Mouse (Mus musculus) urinary bladder, postnatal 4 days (tissue): ENCODE measurements around the gene Ubac2.

Source experiments
- DNase-seq, 2 experiments: peaks; one replicate each; pipeline ENCODE4 v3.0.0; 2021 to 2022; ENCODE audit warnings: low spot score in 2 of 2

Gene Ubac2

DNA sequence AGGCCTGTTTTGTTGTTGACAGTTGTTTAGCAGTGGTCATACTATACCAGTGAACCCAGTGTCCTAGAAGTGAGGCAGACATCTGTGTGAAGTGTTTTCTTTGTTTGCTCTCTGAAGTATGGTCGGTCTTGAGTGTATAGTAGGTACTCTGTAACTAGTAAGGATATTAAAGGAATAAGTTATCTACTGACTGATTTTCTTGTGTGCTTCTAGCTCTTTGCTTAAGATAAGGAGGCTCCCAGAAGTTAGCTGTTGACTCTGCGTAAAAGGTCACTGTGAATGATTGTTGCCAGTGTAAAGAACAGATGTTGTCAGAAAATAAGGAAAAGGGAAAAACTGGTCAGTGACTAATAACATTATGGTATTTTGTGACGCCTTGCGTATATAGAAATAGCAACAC lies 88.7 kb downstream of the Ubac2 start:
- DNase-seq = no peak

DNA sequence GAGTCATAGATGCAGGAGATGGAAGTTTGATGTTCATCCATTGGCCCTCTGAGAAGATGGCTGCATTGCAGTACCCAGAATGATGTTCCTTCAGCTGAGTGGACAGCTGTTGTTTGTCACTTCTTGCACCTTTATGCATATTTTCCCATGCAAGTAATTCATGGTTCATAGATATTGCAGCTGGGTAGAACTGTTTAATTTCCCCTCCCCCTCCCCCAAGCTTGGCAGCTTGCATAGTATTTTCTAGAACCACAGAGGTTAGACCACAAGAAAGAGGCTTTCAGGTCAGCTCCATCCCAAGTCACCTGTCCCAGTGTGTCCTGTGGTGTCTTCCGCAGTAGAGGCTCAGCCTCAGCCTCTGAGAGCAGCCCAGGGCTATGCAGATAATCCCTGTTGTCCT lies 92.0 kb downstream of the Ubac2 start:
- DNase-seq = no peak

DNA sequence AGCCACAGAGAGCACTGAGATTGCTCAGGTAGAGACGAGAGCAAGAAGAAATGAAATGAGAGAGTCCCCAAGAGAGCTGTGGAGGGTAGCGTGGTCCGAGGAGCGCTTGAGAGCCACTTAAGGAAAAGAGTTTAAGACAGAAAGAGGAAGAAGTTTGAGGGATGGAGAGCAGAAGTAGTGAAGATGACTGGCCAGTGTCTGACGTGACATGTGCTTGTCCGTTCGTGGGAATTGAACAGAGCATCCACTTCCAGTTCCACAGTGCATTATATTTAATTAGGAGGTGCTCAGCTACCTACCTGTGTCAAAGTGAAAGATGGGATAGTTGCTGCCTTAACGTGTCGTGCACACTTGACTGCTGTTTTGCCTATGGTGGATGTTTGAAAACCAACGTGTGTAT lies 94.7 kb downstream of the Ubac2 start:
- DNase-seq = no peak

DNA sequence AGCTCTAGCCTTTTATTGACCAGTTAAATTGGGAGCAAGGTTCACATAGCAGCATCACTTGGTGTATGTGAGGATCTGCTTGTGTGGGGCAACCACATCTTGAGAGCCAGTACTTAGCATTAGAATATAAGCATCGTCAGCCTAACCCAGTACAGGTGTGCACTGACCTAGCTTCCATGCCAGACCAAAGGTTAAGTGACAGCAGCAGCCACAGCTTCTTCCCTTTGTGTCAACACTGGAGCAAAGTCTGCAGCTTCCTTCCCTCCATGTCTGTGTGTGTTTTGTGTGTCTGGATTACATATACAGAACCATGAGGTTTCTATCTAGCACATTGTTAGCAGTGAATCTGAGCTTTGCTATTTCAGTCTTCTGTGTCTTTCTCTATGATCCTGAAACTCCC lies 103.1 kb downstream of the Ubac2 start:
- DNase-seq = no peak

DNA sequence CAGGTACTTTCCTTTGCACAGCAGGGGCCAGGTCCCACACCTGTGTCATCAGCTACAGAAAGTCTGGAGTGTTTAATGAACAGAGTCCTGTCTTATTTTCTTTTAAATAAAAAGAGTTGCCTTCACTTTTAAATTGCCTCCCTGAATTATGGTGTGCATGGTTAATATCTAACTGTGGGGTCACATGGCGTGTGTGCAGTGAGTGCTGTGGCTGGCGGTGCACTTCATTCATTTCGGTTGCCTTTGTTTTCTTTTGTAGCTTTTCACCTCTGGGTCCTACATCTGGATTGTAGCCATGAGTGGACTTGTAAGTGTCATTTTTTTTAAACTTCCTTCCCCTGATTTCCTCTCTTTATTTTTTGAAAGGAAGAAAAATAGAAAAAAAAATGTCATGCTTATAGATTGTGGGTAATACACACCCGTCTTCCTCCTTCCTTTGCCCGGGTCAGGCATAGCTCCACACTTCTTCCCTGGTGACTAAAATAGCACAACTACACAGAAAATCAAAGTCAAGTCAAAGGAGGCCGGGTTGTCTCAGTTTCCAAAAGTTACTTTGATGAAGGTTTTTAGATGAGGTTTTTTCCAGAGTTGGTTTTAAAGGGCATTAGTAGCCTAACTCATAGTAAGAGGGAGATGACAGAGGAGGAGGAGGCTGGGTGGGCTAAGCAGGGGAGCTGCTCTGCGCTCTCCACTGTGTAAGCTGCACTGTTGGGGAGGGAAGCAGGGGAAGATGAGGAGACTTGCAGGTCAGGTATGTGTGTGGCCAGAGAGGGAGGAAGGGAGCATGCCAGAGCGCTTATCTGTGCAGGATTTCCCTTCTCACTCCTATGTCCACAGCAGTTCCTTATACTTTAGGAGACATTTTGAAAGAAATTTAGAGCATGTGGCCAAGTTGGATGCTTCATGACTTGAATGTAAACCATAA lies 104.9 kb downstream of the Ubac2 start:
- DNase-seq = peak in 1 of 2 experiments; percentile 12

DNA sequence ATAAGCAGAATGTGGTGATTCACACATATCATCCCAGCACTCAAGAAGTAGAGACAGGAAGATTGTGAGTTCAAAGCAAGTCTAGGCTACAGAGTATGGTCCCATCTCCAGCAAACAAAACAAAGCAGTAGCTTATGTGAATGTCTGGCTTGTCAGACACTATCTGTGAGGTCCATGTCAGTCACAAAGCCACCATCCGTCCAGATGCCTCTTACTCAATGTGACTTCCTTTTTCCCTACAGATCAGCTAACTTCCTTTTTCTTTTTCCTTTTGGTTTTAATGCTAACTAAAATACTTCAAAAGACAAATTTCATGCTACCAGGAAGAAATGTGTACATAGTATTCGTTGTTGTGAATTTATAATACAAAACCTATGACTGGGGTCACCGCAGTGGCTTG lies 107.1 kb downstream of the Ubac2 start:
- DNase-seq = no peak

DNA sequence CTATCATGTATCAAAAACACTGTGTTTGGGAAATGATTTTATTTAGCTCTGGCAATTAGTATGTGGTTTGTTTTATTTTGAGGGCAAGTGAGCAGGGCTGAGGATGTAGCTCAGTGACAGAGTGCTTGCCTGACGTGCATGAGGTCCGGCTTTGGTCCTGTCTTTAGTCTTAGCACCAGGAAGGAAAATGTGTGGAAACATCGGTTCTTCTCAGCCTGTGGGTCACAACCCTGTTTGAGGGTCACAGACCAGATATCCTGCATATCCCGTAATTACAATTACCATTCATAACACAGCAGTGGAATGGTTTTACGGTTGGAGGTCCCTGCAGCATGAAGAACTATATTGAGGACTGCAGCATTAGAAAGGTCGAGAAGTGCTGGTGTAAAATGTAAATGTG lies 107.6 kb downstream of the Ubac2 start:
- no peak for DNase-seq

DNA sequence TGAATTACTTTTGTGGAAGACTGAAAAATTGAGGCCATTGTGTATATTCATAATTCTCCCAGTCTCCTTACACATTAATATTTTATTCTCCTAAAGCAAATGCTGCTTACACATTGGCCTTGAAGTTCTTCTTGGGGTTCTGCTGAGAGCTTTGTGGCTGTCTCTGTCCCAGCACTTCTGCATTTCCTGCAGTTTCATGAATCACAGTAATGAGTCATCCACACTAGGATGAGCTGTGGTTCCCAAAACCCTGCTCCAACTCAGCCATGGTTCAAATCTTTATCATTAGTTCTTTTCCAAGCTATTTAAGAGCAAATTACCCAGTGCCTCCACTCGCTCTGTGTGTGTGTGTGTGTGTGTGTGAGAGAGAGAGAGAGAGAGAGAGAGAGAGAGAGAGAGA lies 108.9 kb downstream of the Ubac2 start:
- DNase-seq = no peak

DNA sequence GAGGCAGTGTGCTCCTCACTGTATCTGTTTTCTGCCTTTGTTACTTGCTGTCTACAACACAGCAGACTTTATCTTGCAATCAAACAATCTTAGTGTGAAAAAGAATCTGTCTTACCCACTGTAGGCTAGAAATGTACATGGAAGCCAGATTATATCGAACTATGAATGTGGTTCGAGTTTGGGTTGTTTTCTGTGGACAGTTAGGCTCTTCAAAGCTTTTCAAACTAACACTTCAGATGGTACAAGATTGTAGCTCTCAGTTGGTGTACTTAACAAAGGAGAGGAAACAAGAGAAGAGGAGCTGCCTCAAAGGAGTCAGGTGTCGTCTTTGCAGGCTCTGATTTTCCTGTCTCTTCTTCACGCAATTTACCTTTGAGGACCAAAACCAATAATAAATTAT lies 109.3 kb downstream of the Ubac2 start:
- no peak for DNase-seq

DNA sequence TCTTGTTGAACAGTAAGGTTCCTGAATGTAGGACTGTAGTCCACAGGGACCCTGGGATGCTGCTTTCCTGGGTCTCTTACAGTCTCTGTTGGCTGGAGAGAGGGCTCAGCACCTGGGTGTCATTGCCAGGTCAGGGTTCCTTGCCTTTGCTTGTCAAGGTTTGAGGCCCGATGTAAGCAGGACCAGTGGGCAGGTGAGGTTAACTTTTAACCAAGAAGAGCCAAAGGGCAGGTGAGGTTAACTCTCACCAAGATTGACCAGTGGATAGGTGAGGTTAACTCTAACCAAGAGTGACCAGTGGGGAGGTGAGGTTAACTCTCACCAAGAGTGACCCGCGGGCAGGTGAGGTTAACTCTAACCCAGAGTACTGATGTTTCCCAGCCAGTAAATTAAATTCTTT lies 110.9 kb downstream of the Ubac2 start:
- DNase-seq = no peak

DNA sequence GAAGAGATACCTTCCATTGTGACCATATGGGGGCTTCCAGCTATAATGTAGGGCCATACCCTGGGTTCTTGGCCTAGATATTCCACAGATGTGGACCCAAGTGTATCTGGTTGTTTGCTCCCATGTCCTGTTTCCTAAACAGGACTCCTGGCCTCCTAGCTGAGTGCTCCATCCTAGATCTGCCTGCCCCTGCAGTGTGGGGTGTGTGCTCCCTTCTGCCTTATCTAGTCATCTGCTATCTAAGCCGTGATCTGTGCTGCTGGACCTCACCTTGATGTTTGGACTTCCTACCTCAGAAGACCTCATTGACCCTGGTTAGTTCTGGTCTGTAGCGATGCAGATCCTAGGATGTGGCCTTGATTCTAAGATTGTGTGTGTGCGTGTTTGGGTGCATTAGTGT lies 111.4 kb downstream of the Ubac2 start:
- no peak for DNase-seq

DNA sequence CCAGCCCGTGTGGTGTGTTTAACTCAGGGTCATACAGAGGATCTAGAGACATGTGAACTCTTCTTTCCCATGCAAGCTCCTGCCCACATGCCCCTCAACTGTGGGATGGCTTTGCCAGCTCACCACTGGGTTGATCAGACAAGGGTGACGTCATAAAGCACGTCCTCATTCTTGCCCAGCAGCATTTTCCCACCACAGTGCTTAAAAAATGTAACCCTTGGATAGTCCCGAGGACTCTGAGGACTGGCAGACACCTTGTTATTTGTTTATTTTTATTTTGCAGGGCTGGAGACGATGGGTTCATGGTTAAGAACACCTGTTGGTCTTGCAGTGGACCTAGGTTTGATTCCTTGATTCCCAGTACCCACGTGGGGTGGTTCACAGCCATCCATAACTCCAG lies 112.5 kb downstream of the Ubac2 start:
- DNase-seq = no peak

DNA sequence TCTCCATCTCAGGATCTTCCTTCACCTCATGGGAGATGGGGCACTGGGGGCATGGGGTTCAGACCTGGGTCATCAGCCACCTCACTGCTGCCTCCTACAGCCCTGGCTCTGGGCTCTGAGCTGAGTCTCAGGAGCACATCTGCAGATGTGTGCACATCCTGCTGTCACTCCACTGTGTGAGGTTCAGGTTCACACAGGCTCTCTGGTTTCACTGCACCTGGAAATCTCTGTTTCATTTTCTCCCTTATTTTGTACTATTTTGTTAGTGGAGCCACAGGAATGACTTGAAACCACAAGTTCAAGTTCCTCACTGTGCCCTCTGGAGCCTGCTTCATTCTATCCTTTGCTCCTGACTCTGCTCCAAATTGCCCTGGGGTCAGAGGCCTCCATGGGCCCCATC lies 113.5 kb downstream of the Ubac2 start:
- no peak for DNase-seq

DNA sequence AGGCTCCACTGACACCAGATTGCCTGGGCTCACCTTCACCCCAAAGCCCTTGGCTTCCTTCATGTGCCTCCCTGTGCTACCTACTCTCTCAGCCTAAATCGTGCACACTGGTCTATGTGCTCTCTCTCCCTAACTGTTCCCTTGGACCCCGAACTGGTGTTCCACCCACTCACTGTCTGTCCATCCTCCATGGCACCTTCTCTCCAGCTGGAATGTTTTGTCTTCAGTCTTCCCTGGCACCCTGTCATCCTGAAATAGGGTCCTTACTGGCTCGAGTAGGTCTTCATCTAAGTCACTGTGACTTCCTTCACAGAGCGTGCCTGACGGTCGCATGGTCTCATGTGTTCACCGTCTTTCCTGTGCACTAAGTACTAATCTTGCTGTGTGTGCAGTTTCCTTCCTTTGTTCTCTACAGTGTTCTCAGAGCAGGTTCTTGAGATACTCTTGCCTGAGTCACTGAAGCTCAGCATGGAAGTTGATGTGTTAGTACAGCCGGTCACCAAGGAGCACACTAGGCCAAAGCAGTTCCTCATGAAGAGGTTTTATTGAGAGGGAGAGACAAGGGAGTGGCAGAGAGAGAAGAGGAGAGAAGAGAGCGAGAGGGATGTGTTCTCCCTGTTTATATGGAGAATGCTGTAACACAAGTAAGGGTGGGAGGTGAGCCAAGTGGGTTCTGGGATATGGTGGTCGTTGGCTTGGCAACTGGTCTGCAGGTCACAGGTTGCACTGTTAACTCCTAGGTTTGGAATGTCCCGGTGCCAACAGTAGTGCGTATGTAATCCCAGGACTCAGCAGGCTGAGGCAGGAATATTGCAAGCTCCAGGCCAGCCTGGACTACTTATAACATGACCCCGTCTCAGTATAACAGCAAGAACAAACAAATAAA lies 114.2 kb downstream of the Ubac2 start:
- DNase-seq = no peak

DNA sequence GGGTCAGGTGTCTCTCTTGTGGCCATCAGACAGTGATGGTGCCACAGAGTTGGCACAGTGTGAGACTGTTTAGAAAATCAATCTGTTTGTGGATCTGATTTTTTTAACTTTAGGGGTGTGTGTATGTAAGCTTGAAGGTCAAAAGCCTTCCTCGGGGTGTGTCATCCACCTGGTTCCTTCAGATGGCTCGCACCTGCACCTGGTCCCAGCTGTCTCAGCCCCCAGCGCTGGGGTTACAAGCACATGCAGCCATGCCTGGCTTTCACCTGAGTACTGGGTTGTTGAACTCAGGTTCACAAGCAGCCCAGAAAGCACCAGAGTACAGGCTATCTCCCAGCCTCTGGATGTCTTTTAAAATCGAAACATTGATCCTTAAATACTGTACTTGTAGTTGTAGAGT lies 115.2 kb downstream of the Ubac2 start:
- DNase-seq = no peak

DNA sequence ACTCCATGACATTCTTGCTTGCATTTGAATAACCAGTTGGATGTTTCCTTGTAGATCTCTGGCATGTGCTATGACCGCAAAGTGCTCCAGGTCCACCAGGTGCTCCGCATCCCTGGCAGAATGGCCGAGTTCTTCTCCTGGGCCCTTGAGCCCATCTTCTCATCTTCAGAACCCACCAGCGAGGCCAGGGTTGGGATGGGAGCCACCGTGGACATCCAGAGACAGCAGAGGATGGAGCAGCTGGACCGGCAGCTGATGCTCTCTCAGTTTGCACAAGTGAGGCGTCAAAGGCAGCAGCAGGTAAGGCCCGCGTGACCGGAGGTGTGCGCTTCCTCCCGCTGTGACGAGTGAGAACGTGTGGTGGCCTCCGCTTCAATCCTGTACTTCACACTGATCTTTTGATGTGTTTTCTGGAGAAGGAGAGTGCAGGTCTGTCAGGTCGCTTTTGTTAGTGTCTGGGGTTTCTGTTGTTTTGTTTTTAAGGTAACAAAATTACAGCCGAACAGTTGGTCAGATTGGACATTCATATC lies 115.8 kb downstream of the Ubac2 start:
- no peak for DNase-seq

DNA sequence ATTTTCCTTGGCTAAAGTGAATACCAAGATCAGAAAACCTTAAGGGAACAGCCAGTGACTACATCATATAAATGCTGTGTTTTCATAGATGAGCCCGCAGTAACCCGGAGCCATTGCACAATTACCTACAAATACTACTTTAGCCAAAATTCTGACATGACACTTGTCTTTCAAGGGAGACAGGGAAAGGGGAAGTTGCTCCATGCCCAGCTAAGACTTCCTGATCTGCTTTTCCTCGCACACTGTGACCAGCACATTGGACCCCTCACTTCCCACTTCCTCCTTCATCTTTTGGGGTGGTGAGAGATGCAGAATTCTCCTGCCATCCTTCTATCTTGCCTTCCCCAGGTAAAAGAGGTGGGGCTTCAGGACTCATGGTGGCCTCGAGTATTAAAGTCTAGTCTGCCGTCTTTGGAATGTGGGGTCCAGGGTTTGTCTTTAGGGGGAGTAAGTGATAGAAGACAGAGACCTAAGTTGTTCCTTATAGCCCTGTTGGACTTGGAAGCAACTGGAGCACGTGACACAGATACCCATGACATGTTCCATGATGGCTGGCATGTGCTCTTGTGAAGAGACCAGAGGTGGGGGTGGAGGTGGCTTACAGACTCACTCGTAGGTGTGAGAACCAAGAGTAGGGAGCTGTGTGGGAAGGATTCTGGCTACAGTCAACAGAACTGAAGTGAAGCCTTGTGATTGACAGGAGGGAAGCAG lies 116.6 kb downstream of the Ubac2 start:
- no peak for DNase-seq

DNA sequence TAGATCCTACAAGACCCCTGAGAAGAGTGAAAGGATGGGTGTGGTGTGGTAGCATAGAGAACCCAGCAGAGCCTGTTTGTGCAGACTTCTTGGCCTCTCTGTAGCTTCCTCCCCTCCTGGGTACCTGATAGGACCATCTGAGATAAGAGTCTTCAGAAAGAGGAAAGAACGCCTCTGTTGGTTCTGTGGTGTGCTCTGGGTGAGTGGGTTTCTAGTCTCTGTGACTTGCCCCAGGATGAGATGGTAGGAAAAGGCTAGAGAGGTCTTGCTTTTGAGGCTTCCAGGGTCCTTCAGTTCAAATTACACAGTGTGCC lies 117.1 kb downstream of the Ubac2 start:
- no peak for DNase-seq

DNA sequence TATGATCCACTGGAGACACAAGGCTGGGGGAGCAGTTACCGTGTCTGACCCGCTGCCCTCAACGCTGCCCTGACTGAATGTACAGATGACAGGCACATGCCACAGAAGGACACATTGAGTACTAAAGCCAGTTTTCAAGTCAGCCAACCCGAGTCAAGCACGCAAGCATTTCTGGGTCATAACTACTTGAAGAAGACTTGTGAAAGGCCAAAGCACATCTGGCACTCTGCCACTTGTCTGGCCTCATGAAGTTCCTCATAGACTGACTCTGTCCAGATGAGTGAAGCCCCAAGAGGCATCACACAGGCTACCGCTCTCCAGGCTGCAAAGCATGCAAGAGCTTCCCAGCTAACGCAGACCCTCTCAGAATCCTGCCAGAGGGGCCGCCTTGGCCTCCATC lies 118.4 kb downstream of the Ubac2 start:
- DNase-seq = no peak

DNA sequence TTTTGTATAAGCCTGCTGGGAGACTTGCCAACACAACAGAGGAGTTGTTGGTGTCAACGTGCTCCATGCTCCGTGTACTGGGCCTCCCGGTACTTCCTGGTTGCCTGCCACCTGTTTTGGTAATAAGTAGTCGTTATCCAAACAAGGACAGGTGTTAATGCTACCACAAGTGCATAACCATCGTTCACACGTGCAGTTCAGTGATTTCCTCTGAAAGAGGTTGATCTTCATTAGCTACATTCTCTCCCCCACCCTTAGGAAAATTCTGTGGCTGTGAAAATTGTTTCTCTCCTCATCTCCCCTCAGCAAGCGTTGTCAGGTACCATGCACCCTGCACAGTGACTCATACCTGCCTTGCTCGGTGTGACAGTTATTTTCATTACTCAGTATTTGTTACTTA lies 121.0 kb downstream of the Ubac2 start:
- DNase-seq = no peak

DNA sequence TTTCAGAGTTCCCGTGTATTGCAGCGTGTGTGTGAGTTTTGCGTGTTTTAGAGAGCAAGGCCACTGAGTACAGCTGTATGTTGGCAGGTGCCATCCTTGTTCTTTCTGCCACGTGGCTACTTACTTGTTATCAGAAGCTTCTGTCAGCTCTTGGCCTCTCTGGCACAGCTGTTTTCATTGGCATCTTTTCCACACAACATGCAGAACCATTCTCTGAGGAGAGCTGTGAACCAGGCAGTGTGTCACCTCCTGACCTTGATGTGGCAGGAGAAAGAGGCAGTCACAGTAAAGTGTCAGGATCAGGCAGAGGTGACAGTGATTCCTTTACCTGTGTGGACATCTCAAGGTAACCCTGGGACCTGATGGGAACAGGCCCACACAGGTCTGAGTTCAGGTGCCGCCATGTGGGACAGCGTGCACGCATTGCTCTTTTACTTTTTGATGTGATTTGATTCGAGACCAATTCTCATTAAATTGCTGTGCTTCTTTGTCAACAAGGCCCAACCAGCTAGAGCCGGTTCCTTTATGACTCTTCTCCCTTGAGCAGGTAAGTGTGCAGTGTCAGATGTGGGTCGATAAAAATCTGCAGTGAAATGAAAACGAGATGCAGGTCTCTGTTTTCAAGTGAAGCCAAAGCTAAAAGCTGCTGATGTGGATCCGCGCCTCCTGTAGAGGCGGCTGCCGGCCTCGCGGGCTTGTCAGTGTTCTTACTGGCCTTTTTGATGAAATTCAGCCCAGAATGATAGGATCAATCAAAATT lies 122.1 kb downstream of the Ubac2 start:
- no peak for DNase-seq
